Mouse (Mus musculus) heart, embryonic 13.5 days (tissue): ENCODE measurements around the gene Gpd2. TPM values are rescaled to one million over a fixed set of nuclear protein-coding genes. Genes with fewer than 3 reads are reported as not detected.

Source experiments
- ATAC-seq: fragments of 200-750 bp; cut with Nextera tagmentation; 2 replicates; pipeline ENCODE4 v1.8.0; 2017; ENCODE audit warnings: moderate TSS enrichment; ENCODE audit not compliant: insufficient number of reproducible peaks, low FRiP score, low TSS enrichment; ENCODE audit errors: extremely low read depth
- H3K27ac ChIP-seq: fragments of 300-500 bp; sonication (generic); replicated peaks from 2 replicates; pipeline ENCODE4 v1.5.1; 2015; ENCODE audit warnings: moderate library complexity, mild to moderate bottlenecking, inconsistent platforms
- H3K27me3 ChIP-seq: fragments of 300-500 bp; sonication (generic); replicated peaks from 2 replicates; pipeline ENCODE4 v1.6.1; 2015; ENCODE audit warnings: mild to moderate bottlenecking, inconsistent platforms
- H3K36me3 ChIP-seq: fragments of 300-500 bp; sonication (generic); 2 replicates; pipeline ENCODE4 v1.6.1; 2015; ENCODE audit warnings: mild to moderate bottlenecking, inconsistent platforms
- H3K4me1 ChIP-seq: fragments of 300-500 bp; sonication (generic); 2 replicates; pipeline ENCODE4 v1.6.1; 2015; ENCODE audit warnings: inconsistent platforms
- H3K4me2 ChIP-seq: fragments of 300-500 bp; sonication (generic); 2 replicates; pipeline ENCODE4 v1.6.1; 2015; ENCODE audit warnings: inconsistent platforms, mild to moderate bottlenecking, moderate library complexity
- H3K4me3 ChIP-seq: fragments of 300-500 bp; sonication (generic); 2 replicates; pipeline ENCODE4 v1.5.1; 2015; ENCODE audit warnings: moderate library complexity, mild to moderate bottlenecking, inconsistent platforms
- H3K9ac ChIP-seq: fragments of 300-500 bp; sonication (generic); 2 replicates; pipeline ENCODE4 v1.6.1; 2015; ENCODE audit warnings: inconsistent platforms, mild to moderate bottlenecking, moderate library complexity
- H3K9me3 ChIP-seq: fragments of 300-500 bp; sonication (generic); 2 replicates; pipeline ENCODE4 v1.6.1; 2016; ENCODE audit warnings: inconsistent platforms
- WGBS: fragments of 180-500 bp; shearing (Covaris S2); methylation state at CpG from one replicate; pipeline ENCODE4 v1.1.7; 2015; ENCODE audit warnings: mixed read lengths; 5-methylcytosine and 5-hydroxymethylcytosine counted together
- polyA plus RNA-seq: library from polyadenylated mRNA; unstranded; fragments of >200 nt; fragmentation: Nextera tagmentation; extraction: Ambion mirVana; gene quantifications from 2 replicates; pipeline ENCODE4 v1.2.1, GENCODE M21; 2015

The Gpd2 gene
- polyA plus RNA-seq, 1 experiment from 2014 or later, result 11.9 TPM

GRCm38 (mm10) chr2:57268839-57269238, 31.4 kb downstream of the Gpd2 start:
- no peak for ATAC-seq
- H3K4me2 ChIP-seq, result no peak overlapping the region
- H3K9me3 ChIP-seq, result no peaks in the 10 kb centered on the region
- no peak overlapping the region for H3K9ac ChIP-seq
- no peaks in the 10 kb centered on the region for H3K27me3 ChIP-seq
- 81% methylated on average over 3 of the region's 3 CpGs for WGBS
- no peaks in the 10 kb centered on the region for H3K36me3 ChIP-seq
- H3K27ac ChIP-seq, result no peak overlapping the region
- H3K4me1 ChIP-seq, result peaks cover 19% of the 10 kb centered on the region
- H3K4me3 ChIP-seq, result no peak overlapping the region

- WGBS, result 46% methylated on average over 13 of the region's 13 CpGs
- no peak overlapping the region for H3K4me3 ChIP-seq
- no peak overlapping the region for H3K27ac ChIP-seq
- H3K36me3 ChIP-seq, result no peaks in the 10 kb centered on the region
- ATAC-seq, result no peak
- no peak overlapping the region for H3K4me2 ChIP-seq
- H3K27me3 ChIP-seq, result no peaks in the 10 kb centered on the region
- H3K9ac ChIP-seq, result no peak overlapping the region
- H3K4me1 ChIP-seq, result peaks cover 19% of the 10 kb centered on the region
- H3K9me3 ChIP-seq, result no peaks in the 10 kb centered on the region
These were observed 32.4 kb downstream of the Gpd2 start for GRCm38 (mm10) chr2:57269690-57270435.

- no peak overlapping the region for H3K9ac ChIP-seq
- ATAC-seq, result no peak
- H3K4me2 ChIP-seq, result no peak overlapping the region
- H3K4me1 ChIP-seq, result peaks cover 4% of the 10 kb centered on the region; the same call in 1 of the 2 replicates
- no peak overlapping the region for H3K27ac ChIP-seq
- no peaks in the 10 kb centered on the region for H3K36me3 ChIP-seq
- no peak overlapping the region for H3K4me3 ChIP-seq
- no peaks in the 10 kb centered on the region for H3K27me3 ChIP-seq
- WGBS, result 56% methylated on average over 10 of the region's 10 CpGs
- no peaks in the 10 kb centered on the region for H3K9me3 ChIP-seq
These were observed 42.8 kb downstream of the Gpd2 start for GRCm38 (mm10) chr2:57280190-57280723.

- H3K27ac ChIP-seq, result no peak overlapping the region
- no peak for ATAC-seq
- no peaks in the 10 kb centered on the region for H3K27me3 ChIP-seq
- no peak overlapping the region for H3K9ac ChIP-seq
- no peak overlapping the region for H3K4me2 ChIP-seq
- peaks cover 4% of the 10 kb centered on the region; the same call in 1 of the 2 replicates for H3K4me1 ChIP-seq
- no peaks in the 10 kb centered on the region for H3K36me3 ChIP-seq
- WGBS, result 91% methylated on average over 7 of the region's 7 CpGs
- no peaks in the 10 kb centered on the region for H3K9me3 ChIP-seq
- H3K4me3 ChIP-seq, result no peak overlapping the region
These were observed 46.4 kb downstream of the Gpd2 start for GRCm38 (mm10) chr2:57283791-57284190.

- Histone ChIP-seq H3K4me2 (no peak overlapping the region), H3K36me3 (no peaks in the 10 kb centered on the region), H3K9me3 (no peaks in the 10 kb centered on the region), H3K9ac (no peak overlapping the region), H3K27me3 (no peaks in the 10 kb centered on the region), H3K27ac (no peak overlapping the region), H3K4me1 (peaks cover 4% of the 10 kb centered on the region; the same call in 1 of the 2 replicates), H3K4me3 (no peak overlapping the region)
- 90% methylated on average over 4 of the region's 4 CpGs for WGBS
- ATAC-seq, result no peak
These were observed 47.8 kb downstream of the Gpd2 start for GRCm38 (mm10) chr2:57285197-57285596.

GRCm38 (mm10) chr2:57287986-57288385, 50.6 kb downstream of the Gpd2 start:
- ATAC-seq, result no peak
- WGBS, result 71% methylated on average over 1 of the region's 1 CpGs
- H3K9ac ChIP-seq, result no peak overlapping the region

GRCm38 (mm10) chr2:57293571-57293970, 56.1 kb downstream of the Gpd2 start:
- H3K9ac ChIP-seq, result no peak overlapping the region
- 82% methylated on average over 2 of the region's 2 CpGs for WGBS
- ATAC-seq, result no peak
- 0 out of 2 replicates have a peak, but pooled peaks cover 2% of the 10 kb centered on the region for H3K36me3 ChIP-seq
- no peak overlapping the region for H3K4me2 ChIP-seq
- H3K27me3 ChIP-seq, result no peaks in the 10 kb centered on the region
- H3K4me3 ChIP-seq, result no peak overlapping the region
- no peak overlapping the region for H3K27ac ChIP-seq
- H3K9me3 ChIP-seq, result no peaks in the 10 kb centered on the region
- H3K4me1 ChIP-seq, result peaks cover 5% of the 10 kb centered on the region; the same call in 1 of the 2 replicates

More at GRCm38 (mm10) chr2:57287986-57288385, 50.6 kb downstream of the Gpd2 start:
- Histone ChIP-seq H3K27ac (no peak overlapping the region), H3K4me2 (no peak overlapping the region), H3K27me3 (no peaks in the 10 kb centered on the region), H3K9me3 (no peaks in the 10 kb centered on the region), H3K36me3 (0 out of 2 replicates have a peak, but pooled peaks cover 2% of the 10 kb centered on the region), H3K4me3 (no peak overlapping the region), H3K4me1 (no peaks in the 10 kb centered on the region)

GRCm38 (mm10) chr2:57296069-57296468, 58.6 kb downstream of the Gpd2 start:
- no peak overlapping the region for H3K9ac ChIP-seq
- H3K27me3 ChIP-seq, result no peaks in the 10 kb centered on the region
- no peak overlapping the region for H3K4me3 ChIP-seq
- 43% methylated on average over 4 of the region's 4 CpGs for WGBS
- no peak overlapping the region for H3K4me2 ChIP-seq
- no peaks in the 10 kb centered on the region for H3K9me3 ChIP-seq
- no peak for ATAC-seq
- H3K4me1 ChIP-seq, result peaks cover 5% of the 10 kb centered on the region; the same call in 1 of the 2 replicates
- no peaks in the 10 kb centered on the region for H3K36me3 ChIP-seq
- no peak overlapping the region for H3K27ac ChIP-seq

- 88% methylated on average over 4 of the region's 4 CpGs for WGBS
- ATAC-seq, result no peak
- H3K4me2 ChIP-seq, result no peak overlapping the region
These were observed 59.8 kb downstream of the Gpd2 start for GRCm38 (mm10) chr2:57297226-57297625.

GRCm38 (mm10) chr2:57301539-57301938, 64.1 kb downstream of the Gpd2 start:
- Histone ChIP-seq H3K4me3 (no peak overlapping the region), H3K27ac (no peak overlapping the region), H3K36me3 (no peaks in the 10 kb centered on the region; the same call in 1 of the 2 replicates), H3K4me1 (peaks cover 13% of the 10 kb centered on the region; the same call in 1 of the 2 replicates), H3K9ac (no peak overlapping the region), H3K9me3 (no peaks in the 10 kb centered on the region), H3K27me3 (no peaks in the 10 kb centered on the region), H3K4me2 (no peak overlapping the region)
- ATAC-seq, result no peak; the same call in 1 of the 2 replicates
- WGBS, result 42% methylated on average over 3 of the region's 3 CpGs

More at GRCm38 (mm10) chr2:57297226-57297625, 59.8 kb downstream of the Gpd2 start:
- H3K4me3 ChIP-seq, result no peak overlapping the region
- no peaks in the 10 kb centered on the region for H3K9me3 ChIP-seq
- H3K9ac ChIP-seq, result no peak overlapping the region
- no peak overlapping the region for H3K27ac ChIP-seq
- H3K36me3 ChIP-seq, result no peaks in the 10 kb centered on the region
- peaks cover 12% of the 10 kb centered on the region; the same call in 1 of the 2 replicates for H3K4me1 ChIP-seq
- H3K27me3 ChIP-seq, result no peaks in the 10 kb centered on the region

GRCm38 (mm10) chr2:57304212-57304611, 66.8 kb downstream of the Gpd2 start:
- no peak for ATAC-seq
- Histone ChIP-seq H3K9me3 (no peaks in the 10 kb centered on the region), H3K9ac (no peak overlapping the region), H3K27ac (no peak overlapping the region), H3K36me3 (peaks cover 5% of the 10 kb centered on the region; the same call in 1 of the 2 replicates), H3K4me2 (no peak overlapping the region), H3K4me3 (no peak overlapping the region), H3K27me3 (no peaks in the 10 kb centered on the region), H3K4me1 (0 out of 2 replicates have a peak, but pooled peaks cover 12% of the 10 kb centered on the region)
- WGBS, result 87% methylated on average over 4 of the region's 4 CpGs
